Mouse (Mus musculus) kidney, adult 2 months (tissue): Measurements from ENCODE around the gene Fbxw5. TPM values are rescaled to one million over a fixed set of nuclear protein-coding genes. Genes with fewer than 3 reads are reported as not detected.

Experiments
- DNase-seq: peaks from one replicate; pipeline ENCODE4 v3.0.0; 2021
- H3K27ac ChIP-seq: fragments of 200-500 bp; 2 replicates; pipeline ENCODE4 v1.5.1; 2012; ENCODE audit warnings: low read depth, low read length, control low read depth, inconsistent platforms; ENCODE audit not compliant: insufficient read depth
- H3K27me3 ChIP-seq: fragments of 200-500 bp; replicated peaks from 2 replicates; pipeline ENCODE4 v1.6.1; 2012; ENCODE audit warnings: mild to moderate bottlenecking, moderate library complexity, low read length, inconsistent platforms; ENCODE audit not compliant: control insufficient read depth, insufficient read depth
- H3K36me3 ChIP-seq: fragments of 200-500 bp; 2 replicates; pipeline ENCODE4 v1.6.1; 2012; ENCODE audit warnings: mild to moderate bottlenecking, moderate library complexity, low read length, inconsistent platforms; ENCODE audit not compliant: control insufficient read depth, insufficient read depth
- H3K4me1 ChIP-seq: fragments of 200-500 bp; 2 replicates; pipeline ENCODE4 v1.6.1; 2011; ENCODE audit warnings: low read length; ENCODE audit not compliant: control insufficient read depth, insufficient read depth
- H3K4me3 ChIP-seq: fragments of 200-500 bp; 2 replicates; pipeline ENCODE4 v1.5.1; 2011; ENCODE audit warnings: mild to moderate bottlenecking, low read depth, low read length, control low read depth; ENCODE audit not compliant: insufficient read depth
- CTCF ChIP-seq: fragments of 200-500 bp; conservative IDR thresholded peaks from 2 replicates; pipeline ENCODE4 v1.5.1; 2011; ENCODE audit warnings: low read depth, mild to moderate bottlenecking, control low read depth, low read length, moderate library complexity, mixed read lengths; ENCODE audit not compliant: insufficient read depth, insufficient read length
- POLR2A ChIP-seq: fragments of 200-500 bp; IDR thresholded peaks from one replicate; pipeline ENCODE4 v1.6.1; 2011; ENCODE audit warnings: low read depth, low read length, control low read depth
- WGBS: fragments of 180-500 bp; shearing (Covaris S2); methylation state at CpG from one replicate; pipeline ENCODE4 v1.1.7; 2018; 5-methylcytosine and 5-hydroxymethylcytosine counted together
- polyA plus RNA-seq: library from polyadenylated mRNA; depleted of rRNA; stranded (reverse); fragments of >200 nt; gene quantifications from 2 replicates; pipeline ENCODE4 v1.2.3, GENCODE M21; 2012

Fbxw5 gene
- polyA plus RNA-seq, 1 experiment = 48.4 TPM

GRCm38 (mm10) chr2:25505000-25505399 is 4.5 kb downstream of the Fbxw5 start:
- DNase-seq = no peak
- 79% methylated on average over 1 of the region's 1 CpGs for WGBS
- Histone ChIP-seq H3K36me3 (no peaks in the 10 kb centered on the region), H3K27ac (no peak overlapping the region), H3K27me3 (no peaks in the 10 kb centered on the region), H3K4me1 (peaks cover 9% of the 10 kb centered on the region; the same call in 1 of the 2 replicates), H3K4me3 (no peak overlapping the region)
- no peak for TF ChIP-seq POLR2A
- no peak for TF ChIP-seq CTCF

DNA sequence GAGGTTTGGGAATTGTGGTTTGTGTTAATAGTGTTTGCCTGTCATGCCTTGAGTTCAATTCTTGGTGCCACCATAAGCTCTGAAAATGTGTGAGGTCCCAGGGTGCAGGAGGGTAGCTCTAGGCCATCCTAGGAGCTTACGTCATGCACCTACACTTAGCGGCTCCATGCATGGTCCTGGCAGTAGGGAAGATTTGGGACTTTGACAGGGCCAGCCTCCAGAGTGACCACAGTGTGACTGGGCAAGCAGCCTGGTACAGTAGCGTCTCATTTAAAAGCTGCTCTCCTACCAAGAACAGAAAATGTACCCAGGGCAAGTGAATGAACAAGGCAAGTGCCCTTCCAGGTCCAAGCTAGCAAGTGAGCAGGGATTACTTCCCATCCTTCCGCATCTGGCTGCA is 5.3 kb downstream of the Fbxw5 start:
- H3K4me1 ChIP-seq = 0 out of 2 replicates have a peak, but pooled peaks cover 6% of the 10 kb centered on the region
- WGBS = 97% methylated on average over 4 of the region's 4 CpGs
- no peak overlapping the region for H3K4me3 ChIP-seq
- H3K27ac ChIP-seq = no peak overlapping the region
- TF ChIP-seq POLR2A = no peak
- no peak for TF ChIP-seq CTCF
- no peaks in the 10 kb centered on the region for H3K36me3 ChIP-seq
- H3K27me3 ChIP-seq = no peaks in the 10 kb centered on the region
- DNase-seq = no peak

- H3K36me3 ChIP-seq = no peaks in the 10 kb centered on the region
- 0 out of 2 replicates have a peak, but pooled peaks cover under 1% of the 10 kb centered on the region for H3K4me1 ChIP-seq
- TF ChIP-seq POLR2A (no peak), CTCF (peak; percentile 48; the same call in 1 of the 2 replicates)
- no peak overlapping the region for H3K4me3 ChIP-seq
- H3K27me3 ChIP-seq = no peaks in the 10 kb centered on the region
- H3K27ac ChIP-seq = no peak overlapping the region
- 32% methylated on average over 5 of the region's 5 CpGs for WGBS
- peak; percentile 42 for DNase-seq
Measured at GRCm38 (mm10) chr2:25506964-25507363, 6.4 kb downstream of the Fbxw5 start.

DNA sequence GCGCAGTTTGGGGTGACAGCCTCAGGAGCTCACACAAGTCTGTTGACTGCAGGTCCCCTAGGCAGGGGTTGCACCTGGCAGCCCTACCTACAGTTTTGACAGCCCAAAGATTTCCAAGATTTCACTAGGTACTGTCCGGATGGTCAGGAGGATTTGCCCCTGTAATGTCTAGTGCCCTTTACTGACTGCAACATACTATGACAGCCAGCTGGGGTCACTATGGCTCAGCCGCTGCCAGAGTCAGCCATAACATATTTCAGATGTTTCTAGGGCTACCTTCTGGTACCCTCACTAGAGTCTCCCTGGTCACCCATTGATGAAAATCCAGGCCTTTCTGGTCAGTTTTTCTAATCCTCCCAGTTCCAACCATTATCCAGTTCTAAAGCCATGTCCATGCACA is 9.4 kb downstream of the Fbxw5 start:
- peak; percentile 65; the same call in 1 of the 2 replicates for TF ChIP-seq CTCF
- no peak for TF ChIP-seq POLR2A
- DNase-seq = no peak
- 67% methylated on average over 3 of the region's 3 CpGs for WGBS
- Histone ChIP-seq H3K27ac (no peak overlapping the region), H3K36me3 (no peaks in the 10 kb centered on the region), H3K4me1 (no peaks in the 10 kb centered on the region), H3K4me3 (no peak overlapping the region), H3K27me3 (no peaks in the 10 kb centered on the region)

DNA sequence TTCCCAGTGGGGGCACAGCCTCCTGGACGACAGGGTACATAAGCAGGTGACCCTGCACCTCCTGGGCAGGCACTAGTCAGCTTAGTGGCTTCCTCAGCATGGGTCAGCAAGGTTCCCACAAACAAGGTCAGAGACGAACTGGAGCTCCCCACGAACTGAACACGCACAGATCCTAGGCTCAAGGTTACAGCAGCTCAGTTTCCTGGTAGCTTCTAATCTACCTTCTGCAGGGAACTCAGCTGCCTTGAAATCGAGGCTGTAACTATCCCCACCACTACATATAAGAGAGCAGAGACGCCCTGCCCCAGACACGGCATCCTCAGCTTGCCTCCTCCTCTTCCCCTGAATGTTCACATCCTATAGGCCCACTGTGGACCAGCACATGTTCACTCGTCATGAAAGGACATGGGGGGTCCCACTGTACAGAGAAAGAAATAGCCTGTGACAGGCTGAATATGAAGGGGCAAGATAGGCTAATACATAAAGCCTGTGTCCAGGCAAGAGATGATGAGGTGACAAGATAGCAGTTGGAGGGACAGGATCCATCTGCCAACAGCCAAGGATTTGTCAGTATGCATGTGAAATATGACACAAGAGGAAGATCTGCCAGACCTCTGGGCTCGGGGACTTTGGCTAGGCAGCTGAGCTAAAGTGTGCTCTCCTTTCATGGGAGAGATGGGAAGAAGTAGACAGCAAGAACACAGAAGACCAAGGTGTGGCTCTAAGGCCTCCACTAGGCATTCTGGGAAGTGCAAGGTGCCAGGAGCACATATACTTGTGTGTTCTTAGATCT is 26.2 kb downstream of the Fbxw5 start:
- WGBS = 86% methylated on average over 9 of the region's 9 CpGs
- Histone ChIP-seq H3K27me3 (no peaks in the 10 kb centered on the region), H3K4me1 (no peaks in the 10 kb centered on the region), H3K27ac (no peak overlapping the region), H3K36me3 (no peaks in the 10 kb centered on the region), H3K4me3 (no peak overlapping the region)
- no peak for TF ChIP-seq CTCF
- TF ChIP-seq POLR2A = no peak
- DNase-seq = no peak

DNA sequence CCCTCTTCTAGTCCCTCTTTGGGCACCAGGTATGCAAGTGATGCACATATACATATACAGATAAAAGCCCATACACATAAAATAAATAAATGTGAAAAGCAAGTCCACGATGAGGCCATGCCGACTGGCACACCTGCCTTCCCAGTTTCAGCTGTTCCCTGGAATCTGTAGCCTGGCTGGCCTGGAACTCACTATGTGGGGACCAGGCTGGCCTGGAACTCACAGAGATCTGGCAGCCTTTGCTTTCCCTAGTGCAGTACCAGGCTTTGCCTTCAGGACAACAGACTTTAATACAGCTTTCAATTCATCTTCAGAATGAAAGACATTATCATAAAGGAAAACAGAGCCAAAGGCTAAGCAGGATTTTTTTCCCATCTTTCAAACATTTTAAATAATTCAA is 33.2 kb downstream of the Fbxw5 start:
- H3K27me3 ChIP-seq = no peaks in the 10 kb centered on the region
- TF ChIP-seq POLR2A = no peak
- TF ChIP-seq CTCF = no peak
- H3K4me3 ChIP-seq = no peak overlapping the region
- no peak for DNase-seq
- peaks cover 9% of the 10 kb centered on the region for H3K4me1 ChIP-seq
- H3K36me3 ChIP-seq = no peaks in the 10 kb centered on the region; the same call in 1 of the 2 replicates
- peak overlapping the region; percentile 49; the same call in 1 of the 2 replicates for H3K27ac ChIP-seq
- 89% methylated on average over 2 of the region's 2 CpGs for WGBS

GRCm38 (mm10) chr2:25534178-25534865 is 33.8 kb downstream of the Fbxw5 start:
- peak; percentile 92 for DNase-seq
- WGBS = 34% methylated on average over 3 of the region's 3 CpGs

More at GRCm38 (mm10) chr2:25534178-25534865, 33.8 kb downstream of the Fbxw5 start:
- peak overlapping the region; percentile 61 for H3K27ac ChIP-seq
- no peaks in the 10 kb centered on the region; the same call in 1 of the 2 replicates for H3K36me3 ChIP-seq
- TF ChIP-seq POLR2A (no peak), CTCF (no peak)
- no peaks in the 10 kb centered on the region for H3K27me3 ChIP-seq
- H3K4me3 ChIP-seq = no peak overlapping the region
- H3K4me1 ChIP-seq = peaks cover 9% of the 10 kb centered on the region
